Mouse (Mus musculus): Measurements from ENCODE around the gene Ifitm10.

The Ifitm10 gene

DNA sequence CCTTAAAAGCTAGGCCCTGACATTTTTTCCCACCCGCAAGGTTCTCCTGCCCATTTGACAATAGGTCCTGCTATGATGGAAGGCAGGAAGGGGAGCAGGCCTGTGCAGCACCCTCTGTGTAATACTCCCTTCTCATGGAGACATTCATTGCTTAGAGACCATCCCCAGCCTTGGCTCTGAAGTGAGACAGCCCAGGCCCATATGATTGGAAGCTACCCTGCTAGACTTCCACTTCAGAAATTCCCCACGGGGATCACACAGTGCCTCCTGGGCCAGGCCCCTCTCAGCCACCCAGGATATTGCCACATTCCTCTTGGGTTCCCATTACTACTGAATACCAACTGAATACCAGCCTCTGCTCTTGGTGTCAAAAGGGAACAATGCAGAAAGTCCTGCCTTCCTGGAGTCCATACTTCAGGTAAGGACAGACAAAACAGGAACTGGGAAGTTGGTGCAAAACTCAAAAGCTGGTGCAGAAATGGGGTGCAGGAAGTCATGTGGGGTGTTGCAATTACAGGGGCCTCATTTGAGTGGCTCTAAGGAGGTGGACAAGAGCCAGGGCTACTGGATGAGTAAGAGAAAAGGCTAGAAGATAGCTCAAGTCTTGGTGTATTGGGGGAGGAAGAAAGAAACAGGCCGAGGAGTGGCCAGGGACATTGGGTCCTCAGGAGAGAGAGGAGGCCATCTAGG is 16.6 kb upstream of the Ifitm10 start:
- no peak for DNase-seq

DNA sequence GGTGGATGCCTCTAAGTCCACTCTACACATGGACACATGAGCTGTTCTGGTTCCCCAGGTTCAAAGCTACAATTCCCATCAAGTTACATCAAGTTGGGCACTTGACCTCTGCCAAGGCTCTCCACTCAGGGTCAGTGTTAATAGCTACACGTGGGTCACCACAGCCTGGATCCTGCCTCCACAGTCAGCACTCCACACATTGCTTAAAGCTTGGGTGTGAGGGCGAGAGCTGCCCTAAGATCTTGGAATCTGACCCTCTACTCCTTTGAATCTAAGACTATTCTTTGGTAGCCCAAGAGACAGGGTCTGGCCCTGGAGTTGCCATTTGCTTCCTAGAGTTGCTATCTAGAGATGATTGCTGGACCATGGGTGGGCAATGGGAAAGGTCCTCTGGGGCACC is 15.2 kb upstream of the Ifitm10 start:
- no peak for DNase-seq

DNA sequence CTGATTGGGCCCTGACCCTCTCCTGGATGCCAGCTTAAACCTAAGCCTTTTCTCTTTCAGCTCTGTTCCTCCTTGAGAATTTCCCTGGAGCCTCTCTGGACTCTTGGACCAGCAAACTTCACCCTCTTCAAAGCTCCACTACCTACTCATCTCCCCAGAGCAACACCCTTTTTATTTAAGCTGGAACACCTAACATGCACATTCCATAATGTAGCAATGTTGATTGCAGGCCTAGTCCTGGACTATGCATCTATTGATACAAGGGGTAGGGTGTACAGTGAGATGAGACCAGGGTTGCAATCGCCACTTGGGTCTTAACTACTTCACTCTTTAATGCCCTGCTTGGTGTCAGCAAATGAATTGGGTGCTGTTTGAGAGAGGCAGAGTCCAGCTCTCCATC is 14.6 kb upstream of the Ifitm10 start:
- DNase-seq, result no peak

- DNase-seq, result peak; percentile 96
These were observed 14.0 kb upstream of the Ifitm10 start, which contains the start of gene Ctsd for GRCm38 (mm10) chr7:142387419-142388148. Ctsd (minus strand) TSS chr7:142388038.

DNA sequence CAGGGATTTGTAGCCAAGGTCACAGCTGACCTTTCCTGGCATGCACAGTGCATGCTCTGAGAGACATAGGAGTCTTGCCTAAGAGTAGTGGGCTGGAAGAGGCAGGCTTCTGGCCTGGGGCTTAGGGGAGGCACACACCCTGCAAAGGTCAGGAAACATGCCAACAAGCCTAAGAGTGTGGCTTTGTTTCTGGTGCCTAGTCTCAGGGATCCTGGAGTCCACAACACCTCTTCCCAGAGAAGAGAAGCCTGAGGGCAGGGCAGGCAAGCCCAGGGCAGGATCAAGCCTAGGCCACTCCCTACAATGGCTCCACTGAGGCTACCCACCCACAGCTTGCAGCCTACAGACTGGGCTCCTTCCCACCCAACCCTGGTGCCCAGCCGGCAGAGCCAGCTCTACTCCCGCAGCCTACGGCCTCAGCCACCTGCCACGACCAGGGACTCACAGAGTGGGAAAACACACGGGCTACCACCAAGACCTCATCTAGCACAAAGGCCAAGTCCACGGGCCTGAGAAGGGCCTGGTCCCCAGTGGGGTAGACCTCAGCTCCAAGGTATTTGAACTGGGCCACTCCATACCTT is 13.2 kb upstream of the Ifitm10 start:
- no peak for DNase-seq

DNA sequence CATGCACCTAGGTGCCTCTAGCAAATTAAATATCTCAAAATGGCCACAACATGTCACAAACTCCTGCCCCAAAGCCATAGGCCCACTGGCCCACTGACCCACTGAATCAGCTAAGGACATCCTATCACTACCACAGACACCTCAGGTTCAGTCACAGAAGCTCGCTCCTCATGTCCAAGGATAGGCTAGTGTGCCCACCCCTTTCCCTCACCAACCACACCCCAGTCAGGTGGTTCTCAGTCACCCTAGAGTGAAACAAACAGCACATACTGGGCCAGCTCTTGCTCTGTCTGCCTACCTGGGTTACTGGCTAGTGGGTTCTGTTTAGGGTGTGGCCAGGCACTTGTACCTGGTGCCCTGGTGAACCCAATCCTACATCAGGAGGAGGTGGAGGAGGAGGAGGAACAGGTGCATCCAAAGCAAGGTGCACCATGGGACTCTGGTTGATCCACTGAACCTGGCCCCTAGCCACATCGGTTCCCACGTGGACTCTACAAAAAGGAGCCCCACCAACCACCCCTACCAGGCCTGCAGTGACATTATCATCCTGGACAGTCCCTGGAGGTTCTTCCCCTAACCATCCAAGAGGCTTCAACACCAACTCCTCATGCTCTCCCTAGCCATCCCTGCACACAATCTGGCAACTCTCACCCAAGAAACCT is 12.3 kb upstream of the Ifitm10 start:
- no peak for DNase-seq

GRCm38 (mm10) chr7:142384306-142384705 is 10.8 kb upstream of the Ifitm10 start:
- DNase-seq, result no peak

- DNase-seq, result no peak
These were observed 9.0 kb upstream of the Ifitm10 start, which contains the start of gene Gm49369 for GRCm38 (mm10) chr7:142382567-142382966. Gm49369 (minus strand) TSS chr7:142382667.

DNA sequence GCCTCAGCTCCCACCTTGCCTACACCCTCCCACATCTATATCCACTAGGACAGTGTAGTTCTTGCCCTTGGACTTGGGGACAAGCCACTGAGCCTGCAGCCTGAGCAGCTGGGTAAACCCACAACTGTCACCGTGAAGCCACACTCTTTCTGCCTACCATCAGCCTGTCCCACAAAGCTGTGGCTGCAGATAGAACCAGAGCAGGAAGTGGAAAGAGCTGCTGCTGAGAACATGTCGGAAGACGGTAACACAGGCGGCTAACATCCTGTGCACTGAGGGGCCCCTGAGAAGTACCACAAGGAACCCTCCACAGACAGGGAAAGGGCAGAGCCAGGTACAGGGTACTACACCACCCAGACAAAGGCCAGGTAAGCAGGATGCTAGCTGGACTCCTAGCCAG is 7.6 kb upstream of the Ifitm10 start:
- no peak for DNase-seq

DNA sequence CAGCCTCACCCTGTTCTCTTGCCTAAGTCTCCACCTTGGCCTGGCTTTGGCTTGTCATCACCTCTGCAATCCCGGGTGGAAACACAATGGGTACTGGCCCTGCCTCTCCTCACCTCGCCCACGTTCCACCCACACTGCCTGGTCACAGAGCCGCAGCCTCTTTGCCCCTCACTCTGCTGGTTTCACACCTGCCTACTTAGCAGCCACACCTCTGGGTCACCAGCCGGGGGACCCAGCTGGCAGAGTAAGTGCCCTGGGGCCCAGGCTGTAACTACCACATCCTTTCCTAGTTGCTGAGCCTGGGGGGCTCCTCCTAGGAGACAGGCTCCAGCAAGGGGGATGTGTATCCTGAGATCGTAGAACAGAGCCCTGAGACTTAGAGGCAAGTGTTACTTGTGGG is 5.6 kb upstream of the Ifitm10 start:
- DNase-seq, result peak; percentile 6

DNA sequence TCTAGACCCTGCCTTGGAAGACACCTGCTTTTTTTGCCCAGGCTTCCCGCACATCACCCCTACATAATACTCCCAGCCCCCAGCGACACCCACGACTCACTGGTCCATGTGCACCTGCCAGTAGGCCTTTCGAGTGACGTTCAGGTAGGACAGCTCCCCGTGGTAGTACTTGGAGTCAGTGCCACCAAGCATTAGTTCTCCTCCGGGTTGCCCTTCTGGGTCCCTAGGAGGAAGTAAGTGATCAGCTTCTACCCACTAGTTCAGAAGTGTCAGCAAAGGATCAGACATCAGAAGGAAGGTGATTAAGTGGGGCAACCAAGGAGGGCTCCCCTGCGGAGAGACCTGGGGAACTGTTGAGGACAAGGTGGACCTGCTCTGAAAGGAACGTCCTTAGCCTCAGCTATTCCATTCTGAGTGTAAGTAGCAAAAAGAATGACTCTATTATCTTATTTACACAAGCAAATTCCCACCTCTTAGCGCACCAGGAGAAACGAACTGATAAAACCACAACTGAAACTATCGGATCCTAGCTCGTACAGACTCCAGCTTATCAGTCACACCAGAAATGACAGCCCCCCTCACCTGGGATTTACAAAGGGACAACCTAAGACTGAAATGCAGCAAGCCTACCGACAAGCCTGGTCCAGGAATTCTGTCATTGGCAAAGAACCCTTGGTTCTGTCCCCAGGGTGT is 3.8 kb upstream of the Ifitm10 start:
- no peak for DNase-seq

DNA sequence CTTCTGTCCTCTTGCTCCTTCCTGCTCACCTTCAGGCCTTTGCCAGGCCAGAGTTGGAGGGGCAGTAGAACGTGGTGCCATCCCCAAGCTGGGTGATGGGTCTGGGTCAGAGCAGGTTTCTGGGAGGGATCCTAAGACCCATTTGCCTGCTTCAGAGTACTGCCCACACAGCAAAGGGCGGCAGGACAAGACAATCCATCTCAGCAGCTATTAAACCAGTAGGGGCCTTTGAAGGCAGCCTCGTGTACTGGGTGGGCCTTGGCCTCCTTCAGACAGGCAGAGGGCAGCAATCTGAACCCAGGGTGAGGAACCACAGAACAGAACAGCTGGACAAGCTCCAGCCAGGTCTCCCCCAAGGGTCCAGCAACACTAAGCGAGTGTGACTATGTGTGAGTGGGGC is 2.5 kb upstream of the Ifitm10 start:
- no peak for DNase-seq

DNA sequence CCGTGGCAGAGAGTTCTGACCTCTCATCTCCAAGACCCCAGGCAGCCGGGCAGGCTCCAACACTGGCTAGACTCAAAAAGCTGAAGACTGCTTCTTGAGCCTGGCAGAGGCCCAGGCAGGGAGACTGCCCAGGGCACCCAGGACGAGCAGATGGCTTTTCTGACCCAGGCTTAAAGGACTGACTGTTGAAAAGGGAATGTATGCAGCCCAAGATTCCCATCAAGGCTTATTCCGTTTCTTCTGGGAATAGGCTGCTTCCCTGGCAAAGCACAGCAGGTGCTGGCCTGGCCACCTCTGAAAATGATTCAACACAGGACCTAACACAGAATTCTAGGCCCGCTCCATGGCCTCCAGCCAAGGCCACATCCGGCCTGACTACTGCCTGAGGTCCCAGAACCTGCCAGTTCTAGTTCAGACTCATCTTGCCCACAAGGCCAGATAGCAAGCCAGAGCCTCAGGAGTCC is 1.7 kb upstream of the Ifitm10 start:
- DNase-seq, result peak; percentile 75

DNA sequence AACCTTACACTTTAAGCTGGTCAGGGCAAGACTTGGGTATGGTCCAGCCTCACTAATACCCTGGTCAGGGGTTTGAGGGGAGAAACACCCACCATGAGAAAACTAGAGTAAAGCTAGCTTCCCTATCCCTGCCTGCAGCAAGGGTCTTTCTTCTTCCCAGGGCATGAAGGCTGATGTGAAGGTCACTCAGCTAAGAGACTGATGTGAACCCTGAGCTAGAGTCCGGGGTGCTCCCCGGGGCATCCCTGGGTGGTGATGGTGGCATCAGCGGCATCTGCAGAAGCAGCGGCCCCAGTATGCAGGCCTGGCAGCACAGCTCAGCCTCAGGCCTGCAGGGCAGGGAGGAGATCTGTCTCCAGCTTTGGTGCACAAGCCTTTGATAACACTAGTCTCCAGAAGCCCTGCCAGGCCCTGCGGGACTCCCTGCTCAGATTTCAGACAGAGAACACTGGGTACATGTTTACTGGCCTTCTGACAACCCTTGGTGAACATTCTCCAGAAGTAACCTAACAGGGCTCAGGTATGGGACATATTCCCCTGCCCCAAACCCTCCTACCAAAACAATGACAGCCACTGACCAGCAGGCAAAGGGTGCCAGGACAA is 961 bp upstream of the Ifitm10 start:
- no peak for DNase-seq

- no peak for DNase-seq
These were observed 514 bp downstream of the Ifitm10 start for GRCm38 (mm10) chr7:142373039-142373438.

DNA sequence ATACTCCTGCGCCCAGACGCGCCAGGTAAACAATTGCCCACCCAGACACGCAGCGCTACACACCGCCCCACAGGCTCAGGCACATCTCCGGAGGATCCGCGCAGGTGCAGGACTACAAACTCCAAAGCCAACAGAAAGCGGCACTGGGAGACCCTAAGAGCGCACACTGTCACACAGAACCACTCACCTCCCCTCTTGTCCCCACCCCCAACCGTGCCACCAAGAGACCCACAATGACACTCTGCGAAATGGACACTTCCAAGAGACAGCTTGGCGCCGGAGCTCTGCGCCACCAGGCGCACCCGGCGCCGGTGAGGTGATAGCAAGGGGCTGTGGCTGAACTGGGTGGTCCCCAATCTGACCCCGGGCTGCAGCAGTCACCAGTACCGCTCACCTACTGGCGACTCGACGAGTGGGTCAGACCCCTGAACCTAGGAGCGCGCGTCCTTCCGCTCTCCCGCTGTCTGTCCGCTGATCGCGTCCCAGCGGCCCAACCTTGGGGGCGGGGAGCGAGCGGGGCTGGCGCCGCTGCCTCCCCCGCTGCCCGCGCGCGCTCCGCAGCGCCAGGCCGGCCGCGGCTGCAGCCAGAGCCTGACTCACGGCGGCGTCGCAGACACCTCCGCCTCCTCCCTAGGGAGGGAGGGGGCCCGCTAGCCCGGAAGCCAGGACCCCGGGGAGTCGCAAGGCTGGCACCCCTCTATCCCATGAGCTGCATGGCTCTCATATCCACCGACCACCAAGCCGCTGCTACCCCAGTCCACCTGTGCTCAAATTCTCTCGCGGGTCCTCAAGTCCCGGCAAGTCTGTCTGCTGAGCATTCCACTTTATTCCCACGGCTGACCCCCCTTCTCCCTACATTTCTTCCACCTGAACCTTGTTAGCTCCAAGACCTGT is 1.5 kb downstream of the Ifitm10 start:
- DNase-seq, result peak; percentile 63

DNA sequence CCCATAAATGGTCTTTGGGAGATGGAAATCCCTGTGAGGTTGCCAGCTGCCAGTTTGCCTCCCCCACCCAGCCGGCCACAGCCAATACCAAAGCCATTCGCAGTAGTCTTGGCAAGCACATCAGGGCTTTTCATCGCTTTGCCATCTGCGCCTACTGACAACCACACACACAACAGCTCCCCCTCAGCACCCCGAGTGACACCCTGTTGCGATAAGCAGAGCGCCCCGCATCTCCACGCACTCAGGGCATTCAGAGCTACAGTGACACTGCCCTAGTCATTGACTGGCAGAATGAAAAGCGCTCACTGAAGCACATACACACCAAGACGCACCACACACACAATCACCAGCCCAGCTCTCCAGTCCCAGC is 2.2 kb downstream of the Ifitm10 start:
- DNase-seq, result peak; percentile 73

GRCm38 (mm10) chr7:142370937-142371336 is 2.6 kb downstream of the Ifitm10 start:
- no peak for DNase-seq

GRCm38 (mm10) chr7:142369820-142370219 is 3.7 kb downstream of the Ifitm10 start:
- peak; percentile 67 for DNase-seq

- peak; percentile 89 for DNase-seq
These were observed 4.7 kb downstream of the Ifitm10 start for GRCm38 (mm10) chr7:142368856-142369255.

DNA sequence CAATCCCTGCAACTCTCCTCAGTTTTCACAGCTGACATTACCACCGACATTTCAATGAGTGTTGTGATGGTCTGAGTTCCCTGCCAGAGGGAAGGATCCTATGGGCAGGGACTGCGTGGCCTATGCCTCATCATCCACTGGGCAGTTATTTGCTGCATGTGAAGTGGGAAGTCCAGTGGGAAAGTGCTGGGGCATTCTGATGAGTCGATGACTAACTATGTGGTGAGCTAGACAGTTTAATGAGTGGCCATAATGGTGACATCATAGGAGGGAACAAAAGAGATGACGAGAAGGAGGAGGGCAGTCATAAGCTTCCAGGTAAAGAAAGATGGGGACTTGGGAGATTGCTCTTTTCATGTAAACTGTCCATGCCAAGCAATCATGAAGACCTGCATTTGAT is 10.4 kb downstream of the Ifitm10 start:
- no peak for DNase-seq
